In genomic region chr14:78380011-78380410, GRCm38 (mm10) we compare ENCODE assay signal across 24 mouse cellular contexts.
DNase-seq lines count a peak whose midpoint lies in the region; TF ChIP-seq lines count a peak whose summit lies in the region.
"Had no signal": no experiment of that assay in that cellular context is flagged by ENCODE, and none has a peak within 500 bp of the region (broad histone marks: within the 10 kb centered on the region; RNA-seq: fewer than 3 reads in every experiment).

No protein-coding gene starts in this region.

- WGBS in kidney, adult 2 months = 43% methylated on average over 4 of the region's 4 CpGs

- no peak for TF ChIP-seq POLR2A in kidney, adult 2 months (IDR thresholded peaks at IDR 0.05; ENCODE audit: low read depth, low read length)

- H3K4me1 ChIP-seq in kidney, adult 2 months (ENCODE audit: control insufficient read depth, insufficient read depth, low read length) = no peaks in the 10 kb centered on the region
- H3K4me1 ChIP-seq: forebrain, embryonic 12.5 days; hindbrain, embryonic 15.5 days; midbrain, embryonic 10.5 days; midbrain, embryonic 15.5 days had no signal

- no peak for TF ChIP-seq CTCF in kidney, adult 2 months (conservative IDR thresholded peaks at IDR 0.05; ENCODE audit: insufficient read depth, insufficient read length, low read depth, low read length)

- intact Hi-C loops in heart, postnatal 36 days (cut with DNase I) = no loop called here

- H3K36me3 ChIP-seq in kidney, adult 2 months (ENCODE audit: control insufficient read depth, insufficient read depth, low read length) = no peaks in the 10 kb centered on the region
- H3K36me3 ChIP-seq: embryonic facial prominence, embryonic 15.5 days; forebrain, embryonic 12.5 days; heart, embryonic 15.5 days; hindbrain, embryonic 15.5 days; limb, embryonic 13.5 days; lung, embryonic 15.5 days; midbrain, embryonic 10.5 days; midbrain, embryonic 15.5 days; neural tube, embryonic 15.5 days had no signal

- DNase-seq in heart, adult 11 months = peak; percentile 48
- no peak for DNase-seq in heart, postnatal 36 days
- peak; percentile 46 for DNase-seq in kidney, adult 2 months
- DNase-seq in kidney, postnatal 14 days = no peak
- DNase-seq in kidney, postnatal 36 days = peak; percentile 23 to 53
- no peak for DNase-seq in kidney, postnatal 10 days
- no peak for DNase-seq in layer of hippocampus, postnatal 36 days
- DNase-seq: adrenal gland, adult 8-10 months; cerebellum, adult 2 months; cerebellum, postnatal 14 days; forebrain, postnatal 0 days; right cerebral cortex, adult 18-20 months; spleen, adult 18-20 months; thymus, adult 18-20 months; thymus, postnatal 25 days had no signal

- no peaks in the 10 kb centered on the region for H3K27me3 ChIP-seq in kidney, adult 2 months (replicated peaks; ENCODE audit: control insufficient read depth, insufficient read depth, low read length)
- H3K27me3 ChIP-seq: embryonic facial prominence, embryonic 15.5 days; forebrain, embryonic 12.5 days; heart, embryonic 15.5 days; hindbrain, embryonic 15.5 days; limb, embryonic 13.5 days; lung, embryonic 15.5 days; midbrain, embryonic 15.5 days; neural tube, embryonic 15.5 days had no signal

- no peak overlapping the region for H3K27ac ChIP-seq in kidney, adult 2 months (ENCODE audit: insufficient read depth, low read depth, low read length)
- H3K27ac ChIP-seq: embryonic facial prominence, embryonic 15.5 days; forebrain, embryonic 12.5 days; heart, embryonic 15.5 days; hindbrain, embryonic 15.5 days; limb, embryonic 13.5 days; lung, embryonic 15.5 days; midbrain, embryonic 10.5 days; midbrain, embryonic 15.5 days; neural tube, embryonic 15.5 days had no signal

- no peak overlapping the region for H3K4me3 ChIP-seq in kidney, adult 2 months (ENCODE audit: insufficient read depth, low read depth, low read length)
- H3K4me3 ChIP-seq: embryonic facial prominence, embryonic 15.5 days; forebrain, embryonic 12.5 days; heart, embryonic 15.5 days; hindbrain, embryonic 15.5 days; limb, embryonic 13.5 days; lung, embryonic 15.5 days; midbrain, embryonic 10.5 days; midbrain, embryonic 15.5 days; neural tube, embryonic 15.5 days had no signal

Comparison
In these comparisons a context has a peak if more than half of its experiments do, and no peak if none do; other contexts are left out.
1. DNase-seq: peak in heart, adult 11 months (single experiment), kidney, adult 2 months (single experiment) and kidney, postnatal 36 days (2 of 2); none in heart, postnatal 36 days (0 of 2), kidney, postnatal 14 days (single experiment), kidney, postnatal 10 days (single experiment) and layer of hippocampus, postnatal 36 days (0 of 2).